Mouse (Mus musculus) layer of hippocampus, adult 2 months (tissue): ENCODE data around the gene Dach1. TPM values are rescaled to one million over a fixed set of nuclear protein-coding genes. Genes with fewer than 3 reads are reported as not detected.

Experiments used
- DNase-seq, 2 experiments: peaks; one replicate each; pipeline ENCODE4 v3.0.0; 2022; ENCODE audit warnings: low spot score in 2 of 2
- H3K27ac ChIP-seq: fragments of 200-600 bp; 2 replicates; pipeline ENCODE4 v1.8.1; 2022
- H3K4me3 ChIP-seq: fragments of 200-600 bp; 2 replicates; pipeline ENCODE4 v1.8.1; 2022; ENCODE audit warnings: mild to moderate bottlenecking
- CTCF ChIP-seq: fragments of 200-600 bp; conservative IDR thresholded peaks from 2 replicates; pipeline ENCODE4 v1.8.1; 2022; ENCODE audit warnings: antibody characterized with exemption, mild to moderate bottlenecking, moderate library complexity
- total RNA-seq, 2 experiments: library from RNA; stranded (reverse); gene quantifications; 2 replicates each; pipeline ENCODE4 v1.2.3; 2021

Dach1 gene
- total RNA-seq, 2 experiments from 2014 or later: 4.3 to 4.5 TPM

- no peak overlapping the region for H3K4me3 ChIP-seq
- DNase-seq: no peak
- H3K27ac ChIP-seq: no peak overlapping the region
- no peak for TF ChIP-seq CTCF
These were observed 321.9 kb downstream of the Dach1 start for GRCm38 (mm10) chr14:97847641-97848040.

DNA sequence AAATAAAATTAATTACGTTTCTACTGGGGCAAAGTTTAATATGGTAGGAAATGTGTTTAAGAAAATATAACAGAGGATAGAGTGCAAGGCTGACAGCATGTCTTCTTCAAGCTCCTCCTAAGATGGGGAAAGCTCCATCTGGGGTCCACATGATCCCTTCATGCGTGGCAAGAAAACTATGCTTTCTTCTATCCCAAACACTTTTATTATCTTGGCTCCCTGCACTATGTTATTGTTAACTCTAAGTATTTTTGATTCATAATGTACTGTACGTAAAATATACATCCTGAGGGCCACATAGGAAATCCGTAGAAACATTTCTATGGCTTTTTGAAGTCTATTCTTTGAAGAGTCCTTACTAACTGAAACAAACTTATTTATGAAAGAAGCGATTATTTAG is 330.3 kb downstream of the Dach1 start:
- Histone ChIP-seq H3K27ac (no peak overlapping the region), H3K4me3 (no peak overlapping the region)
- no peak for TF ChIP-seq CTCF
- DNase-seq: no peak

DNA sequence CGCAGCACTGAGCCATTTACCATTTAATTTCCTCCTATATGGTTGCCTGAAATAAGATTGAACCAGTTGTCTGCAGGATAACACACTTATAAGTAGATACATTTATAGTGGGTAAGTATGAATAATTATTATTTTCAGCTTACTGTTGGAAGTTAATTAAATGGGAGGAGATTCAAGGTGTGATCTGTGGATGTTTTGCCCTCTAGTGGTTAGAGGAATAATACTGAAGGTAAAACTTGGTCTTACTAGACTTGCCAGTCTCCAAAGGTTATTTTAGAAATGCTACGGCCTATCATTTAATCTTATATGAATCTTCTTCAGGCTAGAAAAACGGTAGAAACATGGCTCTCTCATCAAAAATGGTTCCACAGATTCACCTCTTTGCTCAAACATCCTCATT is 339.7 kb downstream of the Dach1 start:
- Histone ChIP-seq H3K27ac (no peak overlapping the region), H3K4me3 (no peak overlapping the region)
- no peak for DNase-seq
- peak; percentile 70 for TF ChIP-seq CTCF

- no peak overlapping the region for H3K27ac ChIP-seq
- peak in 1 of 2 experiments; percentile 20 for DNase-seq
- no peak for TF ChIP-seq CTCF
- H3K4me3 ChIP-seq: peak overlapping the region; percentile 6; the same call in 1 of the 2 replicates
These were observed 354.9 kb downstream of the Dach1 start for GRCm38 (mm10) chr14:97814555-97815175.

DNA sequence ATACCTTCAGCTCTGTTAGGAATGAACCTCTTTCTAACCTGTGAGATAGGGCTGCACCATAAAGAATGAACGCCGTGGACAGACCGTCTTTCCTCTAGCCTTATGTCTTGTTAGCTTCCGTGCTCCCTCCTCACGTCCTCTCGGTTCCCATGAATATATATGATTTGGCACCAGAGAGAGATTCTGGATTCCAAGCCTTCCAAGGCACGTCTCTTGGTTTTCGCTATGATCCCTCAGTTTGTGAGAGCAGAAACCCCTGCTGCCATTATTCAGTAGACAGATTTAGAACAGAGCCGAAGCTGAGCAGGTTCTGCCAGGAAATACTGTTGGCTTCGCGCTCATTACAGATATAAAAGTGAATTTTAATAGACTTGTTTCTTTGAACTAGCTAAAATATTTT is 356.0 kb downstream of the Dach1 start:
- DNase-seq: no peak
- Histone ChIP-seq H3K4me3 (peak overlapping the region; percentile 36), H3K27ac (no peak overlapping the region)
- TF ChIP-seq CTCF: no peak

GRCm38 (mm10) chr14:97795385-97795952 is 374.1 kb downstream of the Dach1 start:
- TF ChIP-seq CTCF: no peak
- DNase-seq: no peak
- H3K4me3 ChIP-seq: no peak overlapping the region
- H3K27ac ChIP-seq: no peak overlapping the region

- TF ChIP-seq CTCF: no peak
- no peak for DNase-seq
- no peak overlapping the region for H3K4me3 ChIP-seq
- H3K27ac ChIP-seq: no peak overlapping the region
These were observed 395.3 kb downstream of the Dach1 start for GRCm38 (mm10) chr14:97774135-97774767.

- Histone ChIP-seq H3K4me3 (no peak overlapping the region), H3K27ac (no peak overlapping the region)
- no peak for TF ChIP-seq CTCF
- no peak for DNase-seq
These were observed 415.2 kb downstream of the Dach1 start for GRCm38 (mm10) chr14:97754400-97754799.

GRCm38 (mm10) chr14:97753973-97754372 is 415.6 kb downstream of the Dach1 start:
- DNase-seq: no peak
- no peak for TF ChIP-seq CTCF
- Histone ChIP-seq H3K4me3 (no peak overlapping the region), H3K27ac (no peak overlapping the region)

DNA sequence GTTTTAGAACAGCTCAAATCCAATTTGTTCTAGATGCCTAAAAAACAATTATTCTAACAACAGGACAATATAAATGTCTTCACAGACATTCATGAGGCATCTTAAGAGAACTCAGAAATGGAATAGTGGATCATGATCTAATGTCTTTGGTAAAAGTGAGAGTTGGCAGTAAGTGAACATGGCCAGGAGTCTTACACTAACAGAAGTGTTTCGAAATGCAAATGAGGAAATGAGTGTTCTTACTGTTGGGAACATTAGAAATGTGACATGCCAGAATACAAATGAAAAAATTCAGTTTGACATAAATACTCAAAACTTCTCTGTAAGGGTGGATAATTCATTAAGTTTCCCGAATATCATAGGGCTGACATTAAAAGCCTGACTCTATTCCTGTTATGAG is 426.3 kb downstream of the Dach1 start:
- Histone ChIP-seq H3K4me3 (no peak overlapping the region), H3K27ac (no peak overlapping the region)
- no peak for TF ChIP-seq CTCF
- no peak for DNase-seq

GRCm38 (mm10) chr14:97742785-97743184 is 426.8 kb downstream of the Dach1 start:
- TF ChIP-seq CTCF: no peak
- H3K4me3 ChIP-seq: no peak overlapping the region
- DNase-seq: no peak
- no peak overlapping the region for H3K27ac ChIP-seq
